Mouse (Mus musculus) heart, adult 2 months (tissue): ENCODE measurements around the gene Stim1.

ENCODE experiments used
- CTCF ChIP-seq: fragments of 200-600 bp; IDR thresholded peaks from 2 replicates; pipeline ENCODE4 v1.8.1; 2022; ENCODE audit warnings: antibody characterized with exemption, mild to moderate bottlenecking, moderate library complexity
- EP300 ChIP-seq: fragments of 200-500 bp; IDR thresholded peaks from 2 replicates; pipeline ENCODE4 v1.6.1; 2011; ENCODE audit warnings: low read depth, low read length, control low read depth; ENCODE audit not compliant: insufficient read depth

DNA sequence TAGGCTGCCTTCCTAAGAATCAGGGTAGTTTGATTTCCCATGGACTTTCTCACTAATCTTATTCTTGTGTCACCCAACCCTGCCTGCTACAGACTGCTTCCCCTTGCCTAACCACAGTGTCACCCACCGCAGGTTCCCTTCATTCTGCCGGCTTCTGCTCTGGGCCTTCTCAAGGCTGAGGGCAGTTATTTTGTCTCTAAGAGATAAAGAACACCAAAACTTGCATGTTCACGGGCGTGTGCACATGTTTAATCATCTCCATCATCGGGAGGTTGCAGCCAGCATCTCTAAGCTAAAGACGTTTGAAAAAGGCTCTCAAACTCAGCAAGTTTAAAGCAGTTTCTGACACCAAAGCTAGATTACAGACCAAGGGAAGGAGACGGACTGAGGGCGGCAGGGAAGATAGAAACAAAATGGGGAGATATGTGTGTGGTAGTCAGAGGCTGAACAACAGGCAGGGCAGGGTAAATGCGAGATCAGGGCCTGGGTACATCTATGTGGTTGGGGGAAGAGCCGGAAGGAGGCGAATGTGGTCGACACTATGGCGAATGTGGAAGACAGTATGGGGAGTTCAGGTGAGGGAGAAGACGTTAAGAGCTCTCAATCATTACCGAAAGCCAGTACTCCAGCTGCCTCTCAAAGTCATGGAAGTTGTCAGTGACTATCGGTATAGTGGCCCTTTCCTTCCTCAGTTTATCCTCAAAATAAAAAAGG, 18.8 kb upstream of the Stim1 start:
- TF ChIP-seq EP300: no peak
- no peak for TF ChIP-seq CTCF
